Mouse (Mus musculus): ENCODE data around the gene Smad3. TPM values are rescaled to one million over a fixed set of nuclear protein-coding genes. Genes with fewer than 3 reads are reported as not detected.

The Smad3 gene
- total and polyA plus RNA-seq, 3 experiments, result 12.4 to 18.4 (median 13.0) TPM

- 57% methylated on average over 2 of the region's 2 CpGs for WGBS
- no peak overlapping the region for H3K27ac ChIP-seq
- no peak for DNase-seq
- peaks cover 18% of the 10 kb centered on the region for H3K4me1 ChIP-seq (ENCODE audit: control insufficient read depth, insufficient read depth, low read length)
- H3K4me3 ChIP-seq, result no peak overlapping the region
- TF ChIP-seq EP300 (IDR thresholded peaks at IDR 0.05; ENCODE audit: insufficient read depth, low read depth, low read length), result no peak
- TF ChIP-seq POLR2A (IDR thresholded peaks at IDR 0.05; ENCODE audit: insufficient read depth, low read depth, low read length), result no peak
- TF ChIP-seq CTCF (IDR thresholded peaks at IDR 0.05), result no peak
- intact Hi-C loops (cut with DNase I), result no loop called here
- H3K79me2 ChIP-seq (replicated peaks; ENCODE audit: control insufficient read depth, insufficient read depth, low read length), result no peaks in the 10 kb centered on the region
- no peak overlapping the region for H3K9ac ChIP-seq (ENCODE audit: low read depth, low read length)
- no peaks in the 10 kb centered on the region for H3K27me3 ChIP-seq (ENCODE audit: control insufficient read depth, insufficient read depth, low read length)
- H3K36me3 ChIP-seq (ENCODE audit: control insufficient read depth, insufficient read depth, low read length), result no peaks in the 10 kb centered on the region
Observed at GRCm38 (mm10) chr9:63787086-63787485, 29.3 kb upstream of the Smad3 start.

- intact Hi-C loops (cut with DNase I), result no loop called here
- peaks cover 15% of the 10 kb centered on the region for H3K4me1 ChIP-seq (ENCODE audit: control insufficient read depth, insufficient read depth, low read length)
- WGBS, result 53% methylated on average over 5 of the region's 5 CpGs
- no peak overlapping the region for H3K4me3 ChIP-seq
- H3K9ac ChIP-seq (ENCODE audit: low read depth, low read length), result no peak overlapping the region
- no peak overlapping the region for H3K27ac ChIP-seq
- no peak for DNase-seq
- no peak for TF ChIP-seq CTCF (IDR thresholded peaks at IDR 0.05)
- no peak for TF ChIP-seq EP300 (IDR thresholded peaks at IDR 0.05; ENCODE audit: insufficient read depth, low read depth, low read length)
- TF ChIP-seq POLR2A (IDR thresholded peaks at IDR 0.05; ENCODE audit: insufficient read depth, low read depth, low read length), result no peak
- H3K27me3 ChIP-seq (ENCODE audit: control insufficient read depth, insufficient read depth, low read length), result no peaks in the 10 kb centered on the region
- no peaks in the 10 kb centered on the region for H3K79me2 ChIP-seq (replicated peaks; ENCODE audit: control insufficient read depth, insufficient read depth, low read length)
- no peaks in the 10 kb centered on the region for H3K36me3 ChIP-seq (ENCODE audit: control insufficient read depth, insufficient read depth, low read length)
Observed at GRCm38 (mm10) chr9:63786026-63786670, 28.4 kb upstream of the Smad3 start.

- H3K79me2 ChIP-seq (replicated peaks; ENCODE audit: control insufficient read depth, insufficient read depth, low read length), result no peaks in the 10 kb centered on the region
- WGBS, result 46% methylated on average over 5 of the region's 5 CpGs
- peaks cover 15% of the 10 kb centered on the region for H3K4me1 ChIP-seq (ENCODE audit: control insufficient read depth, insufficient read depth, low read length)
- no peaks in the 10 kb centered on the region for H3K27me3 ChIP-seq (ENCODE audit: control insufficient read depth, insufficient read depth, low read length)
- no peak for TF ChIP-seq POLR2A (IDR thresholded peaks at IDR 0.05; ENCODE audit: insufficient read depth, low read depth, low read length)
- no peak for TF ChIP-seq EP300 (IDR thresholded peaks at IDR 0.05; ENCODE audit: insufficient read depth, low read depth, low read length)
- TF ChIP-seq CTCF (IDR thresholded peaks at IDR 0.05), result no peak
- no peak overlapping the region for H3K4me3 ChIP-seq
- H3K36me3 ChIP-seq (ENCODE audit: control insufficient read depth, insufficient read depth, low read length), result no peaks in the 10 kb centered on the region
- no peak for DNase-seq
- no peak overlapping the region for H3K9ac ChIP-seq (ENCODE audit: low read depth, low read length)
- no peak overlapping the region for H3K27ac ChIP-seq
- intact Hi-C loops (cut with DNase I), result no loop called here
Observed at GRCm38 (mm10) chr9:63785492-63785891, 27.7 kb upstream of the Smad3 start.

GRCm38 (mm10) chr9:63784597-63784996 lies 26.8 kb upstream of the Smad3 start:
- Histone ChIP-seq H3K79me2 (replicated peaks; ENCODE audit: control insufficient read depth, insufficient read depth, low read length) (no peaks in the 10 kb centered on the region), H3K4me3 (no peak overlapping the region), H3K9ac (ENCODE audit: low read depth, low read length) (no peak overlapping the region), H3K4me1 (ENCODE audit: control insufficient read depth, insufficient read depth, low read length) (peaks cover 18% of the 10 kb centered on the region), H3K27me3 (ENCODE audit: control insufficient read depth, insufficient read depth, low read length) (no peaks in the 10 kb centered on the region), H3K27ac (no peak overlapping the region), H3K36me3 (ENCODE audit: control insufficient read depth, insufficient read depth, low read length) (no peaks in the 10 kb centered on the region)
- WGBS, result 82% methylated on average over 3 of the region's 3 CpGs
- TF ChIP-seq POLR2A (IDR thresholded peaks at IDR 0.05; ENCODE audit: insufficient read depth, low read depth, low read length) (no peak), EP300 (IDR thresholded peaks at IDR 0.05; ENCODE audit: insufficient read depth, low read depth, low read length) (no peak), CTCF (IDR thresholded peaks at IDR 0.05) (no peak)
- DNase-seq, result no peak
- intact Hi-C loops (cut with DNase I), result no loop called here

- H3K27me3 ChIP-seq (ENCODE audit: control insufficient read depth, insufficient read depth, low read length), result no peaks in the 10 kb centered on the region
- H3K36me3 ChIP-seq (ENCODE audit: control insufficient read depth, insufficient read depth, low read length), result no peaks in the 10 kb centered on the region
- intact Hi-C loops (cut with DNase I), result no loop called here
- H3K9ac ChIP-seq (ENCODE audit: low read depth, low read length), result no peak overlapping the region
- H3K4me1 ChIP-seq (ENCODE audit: control insufficient read depth, insufficient read depth, low read length), result peaks cover 10% of the 10 kb centered on the region
- WGBS, result 78% methylated on average over 4 of the region's 4 CpGs
- no peak overlapping the region for H3K4me3 ChIP-seq
- DNase-seq, result no peak
- no peaks in the 10 kb centered on the region for H3K79me2 ChIP-seq (replicated peaks; ENCODE audit: control insufficient read depth, insufficient read depth, low read length)
- TF ChIP-seq CTCF (IDR thresholded peaks at IDR 0.05) (no peak), EP300 (IDR thresholded peaks at IDR 0.05; ENCODE audit: insufficient read depth, low read depth, low read length) (no peak), POLR2A (IDR thresholded peaks at IDR 0.05; ENCODE audit: insufficient read depth, low read depth, low read length) (no peak)
- no peak overlapping the region for H3K27ac ChIP-seq
Observed at GRCm38 (mm10) chr9:63782744-63783143, 24.9 kb upstream of the Smad3 start.

- Histone ChIP-seq H3K36me3 (ENCODE audit: control insufficient read depth, insufficient read depth, low read length) (no peaks in the 10 kb centered on the region), H3K4me1 (ENCODE audit: control insufficient read depth, insufficient read depth, low read length) (peaks cover 7% of the 10 kb centered on the region), H3K9ac (ENCODE audit: low read depth, low read length) (no peak overlapping the region), H3K79me2 (replicated peaks; ENCODE audit: control insufficient read depth, insufficient read depth, low read length) (no peaks in the 10 kb centered on the region), H3K27ac (no peak overlapping the region), H3K27me3 (ENCODE audit: control insufficient read depth, insufficient read depth, low read length) (no peaks in the 10 kb centered on the region), H3K4me3 (no peak overlapping the region)
- TF ChIP-seq EP300 (IDR thresholded peaks at IDR 0.05; ENCODE audit: insufficient read depth, low read depth, low read length), result no peak
- no peak for TF ChIP-seq CTCF (IDR thresholded peaks at IDR 0.05)
- TF ChIP-seq POLR2A (IDR thresholded peaks at IDR 0.05; ENCODE audit: insufficient read depth, low read depth, low read length), result no peak
- intact Hi-C loops (cut with DNase I), result no loop called here
- no peak for DNase-seq
- 60% methylated on average over 7 of the region's 7 CpGs for WGBS
Observed at GRCm38 (mm10) chr9:63781714-63782464, 24.1 kb upstream of the Smad3 start.

Measured in heart, adult 2 months (tissue).